Comparison of ENCODE assay signal across 9 mouse cellular contexts in genomic region chr1:159396515-159396914, GRCm38 (mm10).
DNase-seq lines count a peak whose midpoint lies in the region; ATAC-seq lines count a peak whose summit lies in the region.
"Had no signal": no experiment of that assay in that cellular context is flagged by ENCODE, and none has a peak within 500 bp of the region (broad histone marks: within the 10 kb centered on the region; RNA-seq: fewer than 3 reads in every experiment).

No protein-coding gene starts in this region.

- no peaks in the 10 kb centered on the region for H3K9me3 ChIP-seq in embryonic facial prominence, embryonic 14.5 days (ENCODE audit: control insufficient read depth, low read length)
- H3K9me3 ChIP-seq in stomach, embryonic 14.5 days (ENCODE audit: control insufficient read depth, low read depth, low read length), result no peaks in the 10 kb centered on the region

- no peak overlapping the region for H3K9ac ChIP-seq in embryonic facial prominence, embryonic 14.5 days (ENCODE audit: low read depth, low read length)
- H3K9ac ChIP-seq in stomach, embryonic 14.5 days (replicated peaks; ENCODE audit: low read depth, low read length), result no peak overlapping the region

- ATAC-seq in embryonic facial prominence, embryonic 14.5 days (ENCODE audit: low read depth), result no peak
- ATAC-seq in stomach, embryonic 14.5 days (ENCODE audit: insufficient number of reproducible peaks, insufficient read depth, low FRiP score, low read depth), result no peak

- H3K27ac ChIP-seq in embryonic facial prominence, embryonic 14.5 days (replicated peaks; ENCODE audit: low read depth, low read length), result no peak overlapping the region
- no peak overlapping the region for H3K27ac ChIP-seq in stomach, embryonic 14.5 days (ENCODE audit: low read length)

- WGBS in embryonic facial prominence, embryonic 14.5 days, result 4% methylated on average over 9 of the region's 9 CpGs
- WGBS in stomach, embryonic 14.5 days, result 3% methylated on average over 9 of the region's 9 CpGs

- no peaks in the 10 kb centered on the region for H3K27me3 ChIP-seq in embryonic facial prominence, embryonic 14.5 days (replicated peaks; ENCODE audit: control insufficient read depth, insufficient read depth, low read length)
- no peaks in the 10 kb centered on the region for H3K27me3 ChIP-seq in stomach, embryonic 14.5 days (ENCODE audit: control insufficient read depth, insufficient read depth, low read length)

- intact Hi-C loops in left cerebral cortex, postnatal 10 days (cut with DNase I), result loop anchor here (5.0 to 10.0 kb wide), 6 partner anchors 126 to 786 kb away; partner anchors contain the start of gene Tnr

- H3K4me3 ChIP-seq in embryonic facial prominence, embryonic 14.5 days (ENCODE audit: low read depth, low read length), result peak overlapping the region; percentile 22
- H3K4me3 ChIP-seq in stomach, embryonic 14.5 days (ENCODE audit: low read depth, low read length), result no peak overlapping the region
- H3K4me3 ChIP-seq: myocyte had no signal

- H3K4me1 ChIP-seq in embryonic facial prominence, embryonic 14.5 days (ENCODE audit: control insufficient read depth, insufficient read depth, low read length), result peaks cover 17% of the 10 kb centered on the region
- H3K4me1 ChIP-seq in stomach, embryonic 14.5 days (ENCODE audit: control insufficient read depth, insufficient read depth, low read length), result peaks cover 6% of the 10 kb centered on the region; the same call in 1 of the 2 replicates

- H3K36me3 ChIP-seq in embryonic facial prominence, embryonic 14.5 days (ENCODE audit: control insufficient read depth, insufficient read depth, low read length), result no peaks in the 10 kb centered on the region
- H3K36me3 ChIP-seq in stomach, embryonic 14.5 days (ENCODE audit: control insufficient read depth, insufficient read depth, low read length), result no peaks in the 10 kb centered on the region

- H3K4me2 ChIP-seq in embryonic facial prominence, embryonic 14.5 days (ENCODE audit: low read depth, low read length), result peak overlapping the region; percentile 53
- peak overlapping the region; percentile 42 for H3K4me2 ChIP-seq in stomach, embryonic 14.5 days (replicated peaks; ENCODE audit: low read depth, low read length)

- peak; percentile 26 for DNase-seq in kidney, adult 18-20 months
- no peak for DNase-seq in kidney, adult 11 months
- DNase-seq in brain, adult 2 months (ENCODE audit: low read depth, low spot score), result peak; percentile 66
- peak; percentile 46 for DNase-seq in embryonic facial prominence, embryonic 14.5 days (ENCODE audit: low spot score)
- DNase-seq in heart, postnatal 4 days, result peak; percentile 54
- peak; percentile 50 to 51 for DNase-seq in left cerebral cortex, postnatal 10 days (ENCODE audit: extremely low spot score in 1 of 2, low spot score in 2 of 2)
- DNase-seq in mesoderm, embryonic 11.5 days (ENCODE audit: low read depth, low spot score), result peak; percentile 73
